Mouse (Mus musculus) kidney, embryonic 15.5 days (tissue): ENCODE measurements at regions not wholly inside any gene's neighbourhood (a gene's known extent, or its start where the extent isn't known, plus 50 kb on each side); places are given as distances from the start of the nearest gene placed in this dataset.
A peak's percentile ranks its signal among the peaks of the same experiment; 100 is the strongest.

Source experiments
- ATAC-seq: fragments of 200-750 bp; cut with Nextera tagmentation; replicated peaks from 2 replicates; pipeline ENCODE4 v1.8.0; 2017; ENCODE audit warnings: moderate TSS enrichment; ENCODE audit not compliant: low FRiP score
- H3K27ac ChIP-seq: fragments of 300-500 bp; sonication (generic); 2 replicates; pipeline ENCODE4 v1.5.1; 2015; ENCODE audit warnings: mild to moderate bottlenecking, inconsistent platforms
- H3K27me3 ChIP-seq: fragments of 300-500 bp; sonication (generic); 2 replicates; pipeline ENCODE4 v1.6.1; 2015; ENCODE audit warnings: inconsistent platforms
- H3K36me3 ChIP-seq: fragments of 300-500 bp; sonication (generic); 2 replicates; pipeline ENCODE4 v1.6.1; 2015; ENCODE audit warnings: inconsistent platforms
- H3K4me1 ChIP-seq: fragments of 300-500 bp; sonication (generic); 2 replicates; pipeline ENCODE4 v1.6.1; 2015; ENCODE audit warnings: inconsistent platforms
- H3K4me2 ChIP-seq: fragments of 300-500 bp; sonication (generic); 2 replicates; pipeline ENCODE4 v1.6.1; 2015; ENCODE audit warnings: moderate library complexity, mild to moderate bottlenecking, inconsistent platforms
- H3K4me3 ChIP-seq: fragments of 300-500 bp; sonication (generic); replicated peaks from 2 replicates; pipeline ENCODE4 v1.5.1; 2015; ENCODE audit warnings: mild to moderate bottlenecking, inconsistent platforms
- H3K9ac ChIP-seq: fragments of 300-500 bp; sonication (generic); 2 replicates; pipeline ENCODE4 v1.6.1; 2015; ENCODE audit warnings: mild to moderate bottlenecking, inconsistent platforms
- H3K9me3 ChIP-seq: fragments of 300-500 bp; sonication (generic); replicated peaks from 2 replicates; pipeline ENCODE4 v1.6.1; 2016; ENCODE audit warnings: inconsistent platforms
- WGBS: fragments of 180-500 bp; shearing (Covaris S2); methylation state at CpG from one replicate; pipeline ENCODE4 v1.1.7; 2015; ENCODE audit warnings: mixed read lengths; 5-methylcytosine and 5-hydroxymethylcytosine counted together

DNA sequence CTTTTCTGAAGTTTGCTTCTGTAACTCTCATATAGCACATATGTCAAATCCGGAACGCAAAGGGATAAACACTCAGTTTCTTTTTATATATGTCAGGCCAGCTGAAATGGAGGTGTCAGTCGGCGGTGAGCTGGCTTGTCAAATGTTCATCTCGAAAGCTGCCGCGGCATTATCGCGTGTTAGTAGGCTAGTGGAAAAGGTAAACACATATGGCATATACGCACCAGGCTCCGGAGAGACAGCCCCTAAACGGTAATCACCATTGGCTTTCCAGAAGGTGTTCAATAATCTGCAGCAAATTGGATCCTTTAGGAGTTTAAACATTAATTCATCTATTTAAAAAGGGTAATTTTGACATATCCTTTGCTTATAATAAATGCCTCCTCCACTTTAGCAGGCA is 421.8 kb upstream of the Zeb2 start:
- no peak for ATAC-seq
- no peak overlapping the region for H3K4me2 ChIP-seq
- H3K36me3 ChIP-seq, result no peaks in the 10 kb centered on the region

DNA sequence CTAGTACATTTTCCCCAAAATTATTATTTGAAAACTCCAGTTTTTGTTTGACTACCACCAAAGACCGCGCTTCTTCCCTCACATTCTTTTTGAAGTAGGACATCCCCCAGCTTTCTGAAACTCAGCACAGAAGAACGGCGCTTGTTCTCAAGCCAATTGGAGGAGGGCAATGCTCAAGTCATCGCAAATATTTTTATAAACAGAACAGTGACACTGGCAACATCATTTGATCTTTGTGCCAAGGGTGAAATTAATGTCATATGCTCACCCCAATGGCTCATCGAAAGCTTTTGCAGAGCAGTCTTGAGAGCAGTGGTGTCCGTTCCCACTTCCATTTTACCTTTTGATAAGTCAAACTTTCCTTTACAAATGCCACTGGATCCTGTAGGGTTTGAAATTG is 420.5 kb upstream of the Zeb2 start:
- Histone ChIP-seq H3K9ac (no peak overlapping the region), H3K9me3 (no peaks in the 10 kb centered on the region), H3K27me3 (no peaks in the 10 kb centered on the region), H3K4me3 (no peak overlapping the region), H3K4me2 (no peak overlapping the region), H3K4me1 (no peaks in the 10 kb centered on the region), H3K36me3 (no peaks in the 10 kb centered on the region), H3K27ac (no peak overlapping the region)
- 84% methylated on average over 7 of the region's 7 CpGs for WGBS
- no peak for ATAC-seq

More for the DNA sequence above, 421.8 kb upstream of the Zeb2 start:
- WGBS, result 94% methylated on average over 12 of the region's 12 CpGs
- no peaks in the 10 kb centered on the region for H3K4me1 ChIP-seq
- H3K9ac ChIP-seq, result no peak overlapping the region
- H3K9me3 ChIP-seq, result no peaks in the 10 kb centered on the region
- no peak overlapping the region for H3K4me3 ChIP-seq
- H3K27ac ChIP-seq, result no peak overlapping the region
- no peaks in the 10 kb centered on the region for H3K27me3 ChIP-seq

GRCm38 (mm10) chr2:45534806-45535205 is 417.6 kb upstream of the Zeb2 start:
- no peaks in the 10 kb centered on the region for H3K27me3 ChIP-seq
- no peak overlapping the region for H3K9ac ChIP-seq
- 54% methylated on average over 5 of the region's 5 CpGs for WGBS
- H3K9me3 ChIP-seq, result no peaks in the 10 kb centered on the region
- no peaks in the 10 kb centered on the region for H3K36me3 ChIP-seq
- ATAC-seq, result no peak
- no peak overlapping the region for H3K4me2 ChIP-seq
- H3K4me3 ChIP-seq, result no peak overlapping the region
- no peaks in the 10 kb centered on the region for H3K4me1 ChIP-seq
- no peak overlapping the region for H3K27ac ChIP-seq

GRCm38 (mm10) chr2:45522310-45522709 is 405.1 kb upstream of the Zeb2 start:
- no peak overlapping the region for H3K27ac ChIP-seq
- no peaks in the 10 kb centered on the region for H3K9me3 ChIP-seq
- no peaks in the 10 kb centered on the region for H3K36me3 ChIP-seq
- 56% methylated on average over 5 of the region's 5 CpGs for WGBS
- H3K4me3 ChIP-seq, result no peak overlapping the region
- H3K4me2 ChIP-seq, result no peak overlapping the region
- ATAC-seq, result no peak
- no peak overlapping the region for H3K9ac ChIP-seq
- 0 out of 2 replicates have a peak, but pooled peaks cover 2% of the 10 kb centered on the region for H3K4me1 ChIP-seq
- no peaks in the 10 kb centered on the region for H3K27me3 ChIP-seq

- Histone ChIP-seq H3K4me1 (0 out of 2 replicates have a peak, but pooled peaks cover 2% of the 10 kb centered on the region), H3K9ac (no peak overlapping the region), H3K27me3 (no peaks in the 10 kb centered on the region), H3K4me2 (no peak overlapping the region), H3K36me3 (no peaks in the 10 kb centered on the region), H3K27ac (0 out of 2 replicates have a peak overlapping the region, but pooled peaks have one; percentile 49), H3K4me3 (no peak overlapping the region), H3K9me3 (no peaks in the 10 kb centered on the region)
- WGBS, result 31% methylated on average over 4 of the region's 4 CpGs
- ATAC-seq, result no peak
Observed at GRCm38 (mm10) chr2:45519550-45520152, 402.5 kb upstream of the Zeb2 start.

- Histone ChIP-seq H3K9me3 (no peaks in the 10 kb centered on the region), H3K4me1 (0 out of 2 replicates have a peak, but pooled peaks cover 2% of the 10 kb centered on the region), H3K9ac (no peak overlapping the region), H3K27me3 (no peaks in the 10 kb centered on the region), H3K36me3 (no peaks in the 10 kb centered on the region), H3K4me3 (no peak overlapping the region), H3K27ac (peak overlapping the region; percentile 77), H3K4me2 (no peak overlapping the region)
- 37% methylated on average over 4 of the region's 4 CpGs for WGBS
- peak; percentile 78 for ATAC-seq
Observed at GRCm38 (mm10) chr2:45514290-45515180, 397.3 kb upstream of the Zeb2 start.

GRCm38 (mm10) chr2:45512852-45513251 is 395.7 kb upstream of the Zeb2 start:
- Histone ChIP-seq H3K27me3 (no peaks in the 10 kb centered on the region), H3K4me2 (no peak overlapping the region), H3K4me1 (no peaks in the 10 kb centered on the region), H3K4me3 (no peak overlapping the region), H3K27ac (peak overlapping the region; percentile 41), H3K9me3 (no peaks in the 10 kb centered on the region), H3K9ac (no peak overlapping the region), H3K36me3 (no peaks in the 10 kb centered on the region)
- ATAC-seq, result no peak

GRCm38 (mm10) chr2:45511791-45512190 is 394.6 kb upstream of the Zeb2 start:
- Histone ChIP-seq H3K4me1 (no peaks in the 10 kb centered on the region), H3K9me3 (no peaks in the 10 kb centered on the region), H3K27ac (no peak overlapping the region), H3K4me3 (no peak overlapping the region), H3K27me3 (no peaks in the 10 kb centered on the region), H3K9ac (no peak overlapping the region), H3K36me3 (no peaks in the 10 kb centered on the region), H3K4me2 (no peak overlapping the region)
- no peak for ATAC-seq
- WGBS, result 65% methylated on average over 3 of the region's 3 CpGs

- no peak overlapping the region for H3K4me3 ChIP-seq
- H3K9ac ChIP-seq, result no peak overlapping the region
- H3K36me3 ChIP-seq, result no peaks in the 10 kb centered on the region
- ATAC-seq, result no peak
- no peak overlapping the region for H3K4me2 ChIP-seq
- H3K27me3 ChIP-seq, result no peaks in the 10 kb centered on the region
- H3K27ac ChIP-seq, result no peak overlapping the region
- 90% methylated on average over 4 of the region's 4 CpGs for WGBS
- H3K9me3 ChIP-seq, result no peaks in the 10 kb centered on the region; the same call in 1 of the 2 replicates
- no peaks in the 10 kb centered on the region for H3K4me1 ChIP-seq
Observed at GRCm38 (mm10) chr2:45504468-45504867, 387.3 kb upstream of the Zeb2 start.

- Histone ChIP-seq H3K4me3 (no peak overlapping the region), H3K27ac (no peak overlapping the region), H3K27me3 (no peaks in the 10 kb centered on the region), H3K4me1 (no peaks in the 10 kb centered on the region), H3K9me3 (no peaks in the 10 kb centered on the region), H3K9ac (no peak overlapping the region), H3K36me3 (no peaks in the 10 kb centered on the region), H3K4me2 (no peak overlapping the region)
- WGBS, result 86% methylated on average over 2 of the region's 2 CpGs
- ATAC-seq, result no peak
Observed at GRCm38 (mm10) chr2:45493656-45494055, 376.5 kb upstream of the Zeb2 start.

DNA sequence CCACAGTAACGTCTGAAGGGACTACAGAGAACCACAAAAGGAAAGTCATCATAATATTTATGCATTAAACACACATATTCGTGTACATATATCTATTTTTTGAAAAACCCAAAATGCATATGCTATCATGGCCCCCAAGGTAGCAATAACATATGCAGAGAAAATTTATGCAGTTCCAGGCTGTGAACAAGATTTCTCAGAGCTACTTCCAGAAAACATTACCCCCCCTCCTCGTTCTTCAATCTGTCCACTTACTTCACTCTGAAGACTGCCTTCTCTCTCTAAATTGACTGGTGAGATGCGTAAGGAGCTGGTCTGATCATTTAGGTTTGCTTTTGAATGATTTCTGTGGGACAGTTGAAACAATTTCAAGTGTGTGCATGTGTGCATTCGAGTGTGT is 369.3 kb upstream of the Zeb2 start:
- ATAC-seq, result no peak

DNA sequence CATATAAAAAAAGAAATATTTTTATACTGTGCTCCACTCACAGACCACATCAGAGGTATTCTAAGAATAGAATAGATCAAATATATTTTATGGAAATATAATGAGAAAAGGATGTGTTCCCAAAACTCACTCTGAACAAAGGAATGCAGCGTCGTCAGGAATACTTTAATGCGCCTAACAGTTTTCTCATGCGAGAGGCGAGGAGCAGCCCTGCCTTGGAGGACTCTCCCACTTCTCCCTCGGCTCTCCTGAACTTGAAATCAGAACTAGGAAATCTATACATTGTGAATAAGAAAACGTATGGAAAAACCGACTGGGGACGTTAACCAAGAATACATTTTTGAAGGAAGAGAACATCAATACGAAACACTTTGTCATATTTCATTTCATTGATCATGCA is 368.3 kb upstream of the Zeb2 start:
- Histone ChIP-seq H3K36me3 (no peaks in the 10 kb centered on the region), H3K4me3 (no peak overlapping the region), H3K9me3 (no peaks in the 10 kb centered on the region), H3K27ac (no peak overlapping the region), H3K27me3 (no peaks in the 10 kb centered on the region), H3K9ac (no peak overlapping the region), H3K4me2 (no peak overlapping the region), H3K4me1 (no peaks in the 10 kb centered on the region)
- 83% methylated on average over 10 of the region's 10 CpGs for WGBS
- no peak for ATAC-seq

More for the DNA sequence above, 369.3 kb upstream of the Zeb2 start:
- no peaks in the 10 kb centered on the region for H3K9me3 ChIP-seq
- H3K9ac ChIP-seq, result no peak overlapping the region
- no peaks in the 10 kb centered on the region for H3K4me1 ChIP-seq
- WGBS, result 86% methylated on average over 5 of the region's 5 CpGs
- no peak overlapping the region for H3K4me2 ChIP-seq
- no peaks in the 10 kb centered on the region for H3K36me3 ChIP-seq
- H3K27me3 ChIP-seq, result no peaks in the 10 kb centered on the region
- no peak overlapping the region for H3K27ac ChIP-seq
- no peak overlapping the region for H3K4me3 ChIP-seq
